Mouse (Mus musculus): ENCODE results near the gene 2810408A11Rik.

GRCm38 (mm10) chr11:69910177-69910576, 9.4 kb upstream of the 2810408A11Rik start:
- TF ChIP-seq EP300 (IDR thresholded peaks at IDR 0.05) (no peak), CTCF (IDR thresholded peaks at IDR 0.05) (no peak)
